Mouse (Mus musculus): ENCODE measurements around the gene Tle4. TPM values are rescaled to one million over a fixed set of nuclear protein-coding genes. Genes with fewer than 3 reads are reported as not detected.
"Not testable (repeated sequence)": the region's sequence is repeated elsewhere in the genome, so short reads cannot be mapped to it uniquely, and the experiment has no call there.

Gene Tle4
- total RNA-seq (2014; fragmentation: Nextera tagmentation): 32.7 and 37.6 TPM in 2 replicates
- total RNA-seq (2017): 14.2 and 15.4 TPM in 2 replicates
- 11.5 and 13.2 TPM in 2 replicates for polyA plus RNA-seq (2012)

DNA sequence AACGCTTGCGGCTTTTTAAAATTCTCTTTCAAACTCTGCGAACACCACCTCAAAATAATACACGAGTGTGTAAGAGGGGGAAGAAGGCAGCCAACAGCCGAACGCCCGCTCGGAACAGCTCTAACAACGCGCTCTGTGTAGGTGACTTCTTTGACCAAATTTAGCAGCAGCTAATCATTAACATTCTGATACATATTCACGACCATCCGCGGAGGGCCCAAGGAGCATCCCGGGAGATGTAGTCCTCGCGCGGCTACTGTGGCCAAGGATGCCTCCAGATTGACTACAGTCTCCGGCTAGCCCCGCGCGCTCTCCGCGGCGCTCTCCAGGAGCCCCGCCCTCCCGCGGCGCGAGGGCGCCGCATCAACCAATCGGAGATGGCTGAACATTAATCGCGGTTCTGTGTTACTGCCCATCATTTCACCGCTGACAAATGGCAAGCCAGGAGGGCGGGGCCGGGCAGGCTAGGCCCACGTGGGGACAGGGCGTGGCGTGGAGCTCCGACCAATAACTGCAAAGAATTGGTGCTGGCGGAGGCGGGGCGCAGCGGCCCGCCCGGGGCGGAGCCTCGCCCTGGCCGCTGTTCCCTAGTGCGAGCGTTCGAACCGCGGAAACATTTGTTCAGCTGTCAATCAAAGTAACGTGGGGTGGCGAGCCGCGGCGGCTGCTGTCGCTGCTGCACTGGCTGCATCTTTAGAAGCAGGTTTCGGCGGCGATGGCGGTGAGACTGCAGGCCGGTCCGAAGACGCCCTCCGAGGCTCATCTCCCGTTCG is at the start of gene Tle4:
Tle4 (minus strand) TSS at position 135 of the 773 bp plus-strand sequence.
- peak; percentile 97 for DNase-seq (ENCODE audit: low spot score)
- Histone ChIP-seq H3K4me3 (ENCODE audit: low read depth, low read length) (peak within 1 kb of the TSS; percentile 91), H3K27me3 (ENCODE audit: insufficient read depth, low read length) (peaks cover 19% of the 10 kb centered on the region), H3K9me3 (replicated peaks) (no peaks in the 10 kb centered on the region), H3K4me1 (ENCODE audit: insufficient read depth, low read depth, low read length) (peaks cover 19% of the 10 kb centered on the region), H3K36me3 (replicated peaks) (peaks cover 9% of the 10 kb centered on the region)
- TF ChIP-seq GATA1 (IDR thresholded peaks at IDR 0.05; ENCODE audit: borderline replicate concordance, low read length) (no peak), TAL1 (conservative IDR thresholded peaks at IDR 0.05; ENCODE audit: low read depth, low read length) (no peak), POLR2AphosphoS5 (IDR thresholded peaks at IDR 0.05; ENCODE audit: insufficient replicate concordance, low read depth, low read length) (0 out of 2 replicates have a peak, but pooled peaks have one; percentile 66), GATA2 (IDR thresholded peaks at IDR 0.05; ENCODE audit: borderline replicate concordance, low read depth, low read length) (no peak)
- peak; percentile 88 for ATAC-seq (ENCODE audit: extremely low read depth, insufficient number of reproducible peaks, low FRiP score, poor library complexity, severe bottlenecking)

DNA sequence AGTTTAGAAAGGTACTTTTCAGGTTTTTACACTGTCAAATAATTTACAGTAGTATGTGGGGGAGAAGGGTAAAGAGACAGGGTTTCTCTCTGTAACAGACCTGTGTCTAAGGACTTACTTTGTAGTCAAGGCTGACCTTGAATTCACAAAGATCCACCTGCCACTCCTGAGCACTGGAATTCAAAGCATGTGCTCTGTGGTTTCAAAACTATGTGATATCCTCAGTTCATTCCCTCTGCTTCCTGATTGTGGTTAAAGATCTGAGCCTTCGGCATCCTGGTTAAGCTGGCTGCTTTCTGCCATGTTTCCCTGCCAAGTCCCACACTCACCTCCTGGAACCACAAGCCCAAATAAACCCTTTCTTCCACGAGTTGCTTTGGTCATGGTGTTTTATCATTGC is 47.8 kb upstream of the Tle4 start:
- Histone ChIP-seq H3K4me1 (ENCODE audit: insufficient read depth, low read depth, low read length) (no peaks in the 10 kb centered on the region), H3K27me3 (ENCODE audit: insufficient read depth, low read length) (0 out of 2 replicates have a peak, but pooled peaks cover 6% of the 10 kb centered on the region), H3K9me3 (replicated peaks) (no peaks in the 10 kb centered on the region), H3K4me3 (ENCODE audit: low read depth, low read length) (no peak overlapping the region), H3K36me3 (replicated peaks) (no peaks in the 10 kb centered on the region)
- TF ChIP-seq GATA2 (IDR thresholded peaks at IDR 0.05; ENCODE audit: borderline replicate concordance, low read depth, low read length): no peak
- no peak for TF ChIP-seq GATA1 (IDR thresholded peaks at IDR 0.05; ENCODE audit: borderline replicate concordance, low read length)
- no peak for TF ChIP-seq CTCF (IDR thresholded peaks at IDR 0.05; ENCODE audit: low read depth, low read length)
- no peak for TF ChIP-seq POLR2AphosphoS5 (IDR thresholded peaks at IDR 0.05; ENCODE audit: insufficient replicate concordance, low read depth, low read length)
- no peak for TF ChIP-seq TAL1 (conservative IDR thresholded peaks at IDR 0.05; ENCODE audit: low read depth, low read length)
- ATAC-seq (ENCODE audit: extremely low read depth, insufficient number of reproducible peaks, low FRiP score, poor library complexity, severe bottlenecking) (no peak), DNase-seq (ENCODE audit: low spot score) (no peak)

DNA sequence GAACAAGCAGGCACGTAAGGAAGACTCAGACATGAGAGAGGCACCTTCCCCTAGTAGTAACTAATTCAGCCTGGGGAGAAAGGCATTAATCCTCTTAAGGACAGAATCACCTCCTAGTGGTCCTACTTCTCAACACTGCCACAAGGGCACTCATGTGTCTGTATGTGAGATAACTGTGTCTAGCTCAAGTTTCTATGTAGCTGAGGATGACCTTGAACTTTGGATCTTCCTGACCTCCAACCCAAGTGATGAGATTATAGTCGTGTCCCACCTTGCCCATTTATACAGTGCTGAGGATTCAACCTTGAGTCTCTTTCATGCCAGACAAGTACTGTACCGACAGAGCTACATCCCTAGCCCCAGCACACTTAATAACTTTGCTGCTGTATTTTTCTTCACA is 46.9 kb upstream of the Tle4 start:
- no peak overlapping the region for H3K4me3 ChIP-seq (ENCODE audit: low read depth, low read length)
- no peaks in the 10 kb centered on the region for H3K27me3 ChIP-seq (ENCODE audit: insufficient read depth, low read length)
- H3K9me3 ChIP-seq (replicated peaks): no peaks in the 10 kb centered on the region
- DNase-seq (ENCODE audit: low spot score) (no peak), ATAC-seq (ENCODE audit: extremely low read depth, insufficient number of reproducible peaks, low FRiP score, poor library complexity, severe bottlenecking) (no peak)
- no peaks in the 10 kb centered on the region for H3K4me1 ChIP-seq (ENCODE audit: insufficient read depth, low read depth, low read length)
- no peak for TF ChIP-seq GATA2 (IDR thresholded peaks at IDR 0.05; ENCODE audit: borderline replicate concordance, low read depth, low read length)
- TF ChIP-seq TAL1 (conservative IDR thresholded peaks at IDR 0.05; ENCODE audit: low read depth, low read length): no peak
- no peak for TF ChIP-seq CTCF (IDR thresholded peaks at IDR 0.05; ENCODE audit: low read depth, low read length)
- TF ChIP-seq GATA1 (IDR thresholded peaks at IDR 0.05; ENCODE audit: borderline replicate concordance, low read length): no peak
- no peak for TF ChIP-seq POLR2AphosphoS5 (IDR thresholded peaks at IDR 0.05; ENCODE audit: insufficient replicate concordance, low read depth, low read length)
- no peaks in the 10 kb centered on the region for H3K36me3 ChIP-seq (replicated peaks)

DNA sequence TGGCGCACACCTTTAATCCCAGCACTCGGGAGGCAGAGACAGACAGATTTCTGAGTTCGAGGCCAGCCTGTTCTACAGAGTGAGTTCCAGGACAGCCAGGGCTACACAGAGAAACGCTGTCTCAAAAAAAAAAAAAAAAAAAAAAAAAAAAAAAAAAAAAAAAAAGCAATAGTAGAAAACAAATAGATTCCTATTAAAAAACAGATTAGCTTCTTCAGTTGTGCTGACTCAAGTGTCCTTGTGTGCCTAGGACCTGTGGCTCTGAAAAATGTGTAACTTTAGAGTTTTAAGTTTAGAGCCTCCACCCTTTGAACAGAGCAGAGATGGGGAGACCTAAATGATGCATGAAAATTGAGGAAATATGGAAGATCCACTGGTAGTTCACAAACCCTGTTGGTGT is 45.2 kb upstream of the Tle4 start:
- H3K4me3 ChIP-seq (ENCODE audit: low read depth, low read length); H3K36me3 ChIP-seq (replicated peaks); DNase-seq (ENCODE audit: low spot score); H3K9me3 ChIP-seq (replicated peaks); H3K4me1 ChIP-seq (ENCODE audit: insufficient read depth, low read depth, low read length); H3K27me3 ChIP-seq (ENCODE audit: insufficient read depth, low read length); ATAC-seq (ENCODE audit: extremely low read depth, insufficient number of reproducible peaks, low FRiP score, poor library complexity, severe bottlenecking): not testable (repeated sequence)

DNA sequence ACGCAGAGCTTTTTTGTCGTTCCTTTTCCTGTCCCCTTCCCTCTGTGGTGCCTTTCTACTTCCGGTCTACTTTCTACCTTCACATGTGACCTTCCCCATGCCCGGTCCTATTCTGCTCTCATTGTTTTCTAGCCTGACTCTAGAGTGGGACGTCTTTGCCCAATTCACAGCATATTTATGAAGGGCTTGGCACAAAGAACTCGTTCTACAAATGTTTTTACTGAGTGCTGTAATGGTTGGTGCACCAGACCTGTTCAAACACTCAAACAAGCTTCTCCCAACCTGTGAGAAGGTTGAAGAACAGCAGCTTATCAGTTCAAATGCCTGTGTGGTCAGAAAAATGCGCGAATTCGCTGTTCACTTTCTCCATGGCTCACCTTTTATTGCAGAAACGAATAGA is 44.8 kb upstream of the Tle4 start:
- H3K9me3 ChIP-seq (replicated peaks): no peaks in the 10 kb centered on the region
- TF ChIP-seq TAL1 (conservative IDR thresholded peaks at IDR 0.05; ENCODE audit: low read depth, low read length) (no peak), CTCF (IDR thresholded peaks at IDR 0.05; ENCODE audit: low read depth, low read length) (no peak), GATA1 (IDR thresholded peaks at IDR 0.05; ENCODE audit: borderline replicate concordance, low read length) (no peak), POLR2AphosphoS5 (IDR thresholded peaks at IDR 0.05; ENCODE audit: insufficient replicate concordance, low read depth, low read length) (no peak), GATA2 (IDR thresholded peaks at IDR 0.05; ENCODE audit: borderline replicate concordance, low read depth, low read length) (no peak)
- no peaks in the 10 kb centered on the region for H3K36me3 ChIP-seq (replicated peaks)
- DNase-seq (ENCODE audit: low spot score) (no peak), ATAC-seq (ENCODE audit: extremely low read depth, insufficient number of reproducible peaks, low FRiP score, poor library complexity, severe bottlenecking) (no peak)
- H3K4me1 ChIP-seq (ENCODE audit: insufficient read depth, low read depth, low read length): no peaks in the 10 kb centered on the region
- no peaks in the 10 kb centered on the region for H3K27me3 ChIP-seq (ENCODE audit: insufficient read depth, low read length)
- H3K4me3 ChIP-seq (ENCODE audit: low read depth, low read length): no peak overlapping the region

DNA sequence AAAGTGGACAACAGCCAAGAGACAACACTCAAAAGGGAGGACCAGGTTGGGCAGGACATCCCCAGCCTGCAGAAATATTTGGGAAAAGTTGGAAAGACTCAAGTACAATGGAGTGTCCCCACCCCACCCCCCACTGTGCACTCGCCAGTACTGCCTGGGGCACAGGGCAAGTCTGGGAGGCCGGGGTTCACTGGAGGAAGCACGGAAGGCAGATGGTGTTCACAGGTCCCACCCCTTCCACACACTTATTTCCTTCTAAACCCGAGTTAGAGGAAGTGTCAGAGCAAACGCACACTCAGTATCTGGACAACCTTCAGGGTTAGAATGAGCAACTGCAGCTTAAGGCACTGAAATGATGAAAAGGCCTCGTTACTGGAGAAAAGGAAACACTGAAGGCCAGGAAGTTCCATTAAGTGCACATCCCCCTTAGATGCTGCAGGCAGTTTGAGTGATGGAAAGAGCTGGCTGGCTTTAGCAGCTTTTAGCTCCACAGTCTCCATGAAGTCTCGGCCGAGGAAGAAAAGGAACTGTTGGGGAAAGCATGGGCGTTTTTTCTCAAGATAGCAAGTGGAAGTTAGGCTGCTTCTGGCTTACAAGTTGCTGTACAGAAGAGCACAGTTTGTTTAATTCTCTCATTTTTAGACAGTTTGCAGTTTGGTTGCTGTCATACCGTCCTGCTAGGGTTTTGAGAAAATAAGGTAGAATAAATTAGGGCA is 37.5 kb upstream of the Tle4 start:
- H3K4me1 ChIP-seq (ENCODE audit: insufficient read depth, low read depth, low read length): no peaks in the 10 kb centered on the region
- ATAC-seq (ENCODE audit: extremely low read depth, insufficient number of reproducible peaks, low FRiP score, poor library complexity, severe bottlenecking): no peak
- no peaks in the 10 kb centered on the region for H3K36me3 ChIP-seq (replicated peaks)
- DNase-seq (ENCODE audit: low spot score): no peak
- no peak overlapping the region for H3K4me3 ChIP-seq (ENCODE audit: low read depth, low read length)
- no peaks in the 10 kb centered on the region for H3K9me3 ChIP-seq (replicated peaks)
- H3K27me3 ChIP-seq (ENCODE audit: insufficient read depth, low read length): peaks cover 5% of the 10 kb centered on the region; the same call in 1 of the 2 replicates
- TF ChIP-seq CTCF (IDR thresholded peaks at IDR 0.05; ENCODE audit: low read depth, low read length) (no peak), GATA2 (IDR thresholded peaks at IDR 0.05; ENCODE audit: borderline replicate concordance, low read depth, low read length) (no peak), GATA1 (IDR thresholded peaks at IDR 0.05; ENCODE audit: borderline replicate concordance, low read length) (no peak), POLR2AphosphoS5 (IDR thresholded peaks at IDR 0.05; ENCODE audit: insufficient replicate concordance, low read depth, low read length) (no peak), TAL1 (conservative IDR thresholded peaks at IDR 0.05; ENCODE audit: low read depth, low read length) (no peak)
